Mouse (Mus musculus): ENCODE measurements around the gene Nol4l. TPM values are rescaled to one million over a fixed set of nuclear protein-coding genes. Genes with fewer than 3 reads are reported as not detected.

Gene Nol4l
- total RNA-seq, 2 experiments from 2014 or later: 44.0 to 55.2 TPM

DNA sequence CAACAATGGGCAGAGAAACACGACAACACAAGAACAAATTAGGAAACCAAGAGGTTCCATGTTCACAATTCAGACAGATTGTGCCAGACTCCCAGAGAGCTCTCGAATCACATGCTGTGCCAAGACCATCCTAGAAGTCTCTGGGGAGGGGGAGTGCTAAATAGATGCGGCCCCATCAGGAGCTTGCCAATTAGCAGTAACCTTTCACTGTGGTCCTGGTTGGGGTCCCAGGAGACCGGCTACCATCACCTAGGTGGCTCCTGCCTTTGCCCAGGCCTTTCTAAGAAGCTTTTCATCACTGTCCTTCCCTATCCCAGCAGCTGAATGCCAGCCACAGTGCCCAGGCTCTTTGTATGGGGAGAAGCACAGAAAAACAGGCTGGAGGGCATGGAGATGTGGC lies 45.7 kb downstream of the Nol4l start:
- DNase-seq (ENCODE audit: low spot score in 2 of 2): no peak

DNA sequence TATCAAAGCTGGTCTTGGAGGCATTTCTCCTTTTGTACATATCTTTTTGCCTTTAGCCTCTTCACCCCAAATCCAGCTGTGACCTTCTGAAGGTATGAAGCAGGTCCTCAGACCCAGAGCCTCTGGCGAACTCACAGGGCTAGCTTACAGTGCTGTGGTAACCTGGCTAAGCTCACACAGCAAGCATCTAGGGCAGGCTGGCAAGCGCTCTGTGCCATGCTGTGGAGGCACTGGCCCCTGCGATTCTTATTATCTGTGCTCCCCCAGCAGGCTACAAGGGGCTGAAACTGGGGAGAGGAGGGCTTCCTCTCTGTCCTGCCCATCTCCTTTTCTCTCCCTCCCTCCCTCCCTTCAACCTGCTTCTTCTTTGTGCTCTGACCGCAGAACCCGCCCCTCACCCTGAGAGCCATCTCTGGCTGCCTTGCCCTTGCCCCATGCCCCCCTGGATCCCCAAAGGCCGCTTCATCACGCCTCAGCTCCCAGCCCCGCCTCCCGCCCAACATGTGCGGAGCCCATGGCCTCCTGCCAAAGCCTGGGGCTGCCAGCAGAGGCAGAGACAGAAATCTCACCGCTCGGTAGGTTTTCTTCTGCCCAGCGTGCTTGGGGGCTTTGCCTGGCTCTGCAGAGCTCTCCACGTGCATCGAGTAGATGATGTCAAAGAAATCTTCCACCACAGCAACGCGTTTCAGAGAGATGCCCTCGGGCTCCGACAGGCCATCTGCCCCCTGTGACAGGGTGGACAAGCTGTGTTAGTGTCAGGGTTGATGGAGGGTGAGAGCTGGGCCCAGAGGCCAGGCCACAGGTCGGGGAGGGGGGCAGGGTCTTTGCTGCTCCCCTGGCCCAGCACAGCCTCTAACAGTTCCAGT lies 46.4 kb downstream of the Nol4l start:
- DNase-seq (ENCODE audit: low spot score in 2 of 2): peak; percentile 71

DNA sequence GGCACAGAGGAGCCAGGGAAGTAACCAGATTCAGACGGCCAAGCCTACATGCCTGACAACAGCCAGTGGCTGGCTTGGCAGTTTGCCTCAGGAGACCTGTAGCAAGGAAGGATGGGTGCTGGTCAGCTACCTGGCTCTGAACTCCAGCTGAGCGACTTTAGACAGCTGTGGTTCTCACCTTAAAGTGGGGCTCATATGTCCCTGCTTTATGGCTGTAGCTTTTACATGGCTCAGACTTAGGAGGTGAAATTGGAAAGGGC lies 48.0 kb downstream of the Nol4l start:
- no peak for DNase-seq (ENCODE audit: low spot score in 2 of 2)

DNA sequence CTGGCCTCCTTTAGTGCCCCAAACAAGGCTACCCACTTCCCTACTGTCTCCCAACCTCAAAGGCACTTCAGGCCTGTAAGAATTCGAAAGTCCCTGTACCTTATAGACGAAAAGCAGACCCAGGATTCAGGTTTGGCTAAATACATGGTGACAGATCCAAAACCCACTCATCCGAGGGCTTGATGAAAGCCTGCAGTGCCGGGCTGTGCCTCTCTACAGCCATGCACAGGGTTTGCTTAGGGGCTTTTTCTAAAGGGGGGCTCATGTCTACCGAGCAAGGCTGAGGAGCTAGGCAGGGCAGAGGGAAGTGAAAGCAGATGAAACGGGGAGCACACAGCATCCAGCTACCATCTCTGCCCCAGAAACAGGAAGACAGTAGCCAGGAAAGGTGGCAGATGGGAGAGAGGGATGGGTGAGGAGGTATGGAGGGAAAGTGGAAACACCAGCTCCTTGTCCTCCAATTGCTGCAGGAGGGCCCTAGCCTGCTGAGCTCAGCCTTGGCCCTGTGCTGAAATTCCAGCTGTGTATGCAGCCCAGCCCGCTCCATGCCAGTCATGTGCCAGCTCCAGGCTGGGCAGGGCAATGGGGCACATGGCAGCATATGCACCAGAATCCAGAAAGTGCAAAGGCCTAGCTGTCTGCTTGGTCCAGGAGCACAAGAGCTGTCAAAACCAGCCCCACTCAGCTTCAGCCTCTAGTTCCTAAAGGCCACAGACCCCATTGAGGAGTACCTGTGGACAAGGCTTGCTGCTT lies 48.5 kb downstream of the Nol4l start:
- DNase-seq (ENCODE audit: low spot score in 2 of 2): no peak

DNA sequence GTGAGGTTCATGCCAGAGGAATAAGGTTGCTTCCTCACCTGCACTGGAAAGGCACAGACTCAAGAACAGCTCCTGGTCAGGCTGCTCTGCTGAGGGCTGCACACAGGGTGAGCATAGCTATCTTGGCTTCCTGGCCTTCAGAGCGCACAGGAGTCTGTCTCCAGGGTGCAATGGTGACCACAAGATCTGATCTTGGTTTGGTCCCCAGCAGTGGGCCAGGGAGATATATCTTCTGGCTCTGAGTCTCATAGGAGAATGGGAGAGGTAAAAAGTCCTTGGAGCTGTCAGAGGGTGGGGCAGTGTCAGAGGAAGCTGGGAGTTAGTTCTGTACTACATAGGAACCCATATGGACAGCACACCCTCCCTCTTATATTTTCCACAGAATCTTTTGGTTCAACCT lies 50.3 kb downstream of the Nol4l start:
- DNase-seq (ENCODE audit: low spot score in 2 of 2): no peak

DNA sequence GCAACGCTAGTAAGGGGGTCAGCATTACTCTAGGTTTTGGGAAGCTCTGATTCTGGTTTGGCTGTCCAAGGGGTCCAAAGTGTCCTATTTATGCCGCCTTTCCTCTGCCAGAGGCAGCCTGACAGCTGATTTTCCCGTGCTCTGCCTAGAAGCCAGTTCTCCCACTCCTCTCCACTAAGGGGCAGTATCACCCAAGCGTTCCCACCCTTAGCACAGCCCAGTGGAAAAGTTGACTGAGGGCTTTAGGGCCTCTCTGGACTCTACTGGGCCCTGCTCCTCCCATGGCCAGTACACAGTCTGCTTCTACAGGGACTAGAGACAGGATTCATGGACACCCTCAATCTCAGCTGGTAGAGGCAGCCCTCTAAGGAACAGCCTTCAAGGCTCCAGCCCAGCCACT lies 51.2 kb downstream of the Nol4l start:
- DNase-seq (ENCODE audit: low spot score in 2 of 2): peak; percentile 72 to 74

DNA sequence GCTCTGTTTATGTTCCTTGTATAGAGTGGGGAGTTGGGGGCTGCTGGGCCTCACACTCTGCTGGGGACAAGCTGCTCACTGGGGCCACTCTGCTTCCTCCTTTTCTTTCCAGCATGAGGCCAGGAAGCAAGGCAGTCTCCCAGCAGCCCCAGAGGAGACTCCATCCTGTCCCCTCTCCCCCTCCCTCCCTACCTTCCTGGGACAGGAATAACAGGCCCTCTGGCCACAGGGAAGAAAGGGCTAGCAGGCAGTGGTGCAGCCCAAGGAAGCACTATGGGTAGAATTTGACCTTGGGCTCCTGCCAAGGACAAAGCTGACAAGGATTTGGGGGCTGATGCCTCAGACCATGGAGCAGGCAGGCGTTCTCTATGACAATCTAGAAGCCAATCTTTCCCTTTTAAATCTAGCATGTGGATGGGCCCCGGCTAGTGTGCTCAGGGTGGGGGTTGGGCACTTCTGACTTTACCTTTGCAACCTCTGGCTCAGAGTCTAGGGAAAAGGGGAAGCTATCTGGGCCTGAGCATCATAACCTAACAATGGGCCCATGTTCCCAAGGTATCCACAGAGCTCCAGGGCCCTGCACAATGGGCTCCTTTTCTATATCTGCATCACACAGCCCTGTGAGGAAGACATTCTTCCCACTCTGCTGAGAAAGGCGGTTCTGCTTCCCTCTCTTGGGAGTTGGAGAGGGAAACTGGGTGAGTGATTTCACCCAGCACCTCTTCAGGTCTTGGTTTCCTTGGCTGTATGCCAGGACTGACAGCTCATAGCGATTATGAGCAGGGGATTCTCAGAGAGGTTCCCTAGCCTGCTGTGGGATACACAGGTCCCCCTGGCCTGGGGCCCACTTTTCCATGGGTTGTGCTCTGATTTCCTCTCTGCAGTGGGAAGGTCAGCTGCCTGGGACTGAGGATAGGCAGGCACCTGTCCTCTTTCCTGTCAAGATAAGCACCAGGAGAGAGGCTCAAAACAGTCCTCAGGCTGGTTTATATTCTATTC lies 54.4 kb downstream of the Nol4l start:
- peak in 1 of 2 experiments; percentile 39 for DNase-seq (ENCODE audit: low spot score in 2 of 2)

DNA sequence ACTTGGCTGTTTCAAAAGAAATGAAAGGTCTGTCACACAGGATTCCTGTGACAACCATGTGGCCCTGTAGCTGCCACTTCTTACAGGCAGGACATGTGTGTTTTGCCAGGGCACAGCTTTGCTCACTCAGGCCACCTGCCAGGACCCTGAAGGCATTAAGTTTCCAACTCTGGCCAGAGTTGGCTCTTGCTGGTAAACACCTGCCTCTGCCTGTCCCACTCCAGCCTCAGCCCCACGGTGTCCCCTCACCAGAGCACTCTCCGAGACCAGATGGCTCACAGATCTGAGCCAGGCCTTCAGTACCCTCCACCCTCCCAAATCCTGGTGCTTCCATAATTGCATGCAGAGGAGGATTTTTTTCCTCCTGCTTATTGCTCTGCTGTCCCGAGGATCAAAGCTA lies 58.8 kb downstream of the Nol4l start:
- DNase-seq (ENCODE audit: low spot score in 2 of 2): no peak

DNA sequence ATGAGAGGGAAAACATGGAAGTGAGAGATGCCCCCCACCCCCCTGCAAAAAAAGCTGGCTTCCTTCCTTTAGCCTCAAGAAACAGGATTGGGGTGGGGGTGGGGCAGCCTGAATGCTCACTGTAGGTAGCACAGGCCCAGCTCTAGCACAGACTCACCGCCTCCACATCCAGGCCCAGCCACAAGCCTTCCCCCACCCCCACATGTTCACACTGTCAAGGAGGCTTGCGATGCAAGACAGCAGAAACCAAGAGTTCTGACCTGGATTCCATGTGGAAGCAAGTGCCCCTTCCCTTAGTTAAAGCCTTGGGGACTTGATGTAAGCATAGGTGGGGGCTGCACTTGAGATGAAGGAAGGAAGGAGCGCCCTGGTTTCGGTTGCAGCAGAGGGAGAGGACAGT lies 60.0 kb downstream of the Nol4l start:
- peak in 1 of 2 experiments; percentile 52 for DNase-seq (ENCODE audit: low spot score in 2 of 2)

DNA sequence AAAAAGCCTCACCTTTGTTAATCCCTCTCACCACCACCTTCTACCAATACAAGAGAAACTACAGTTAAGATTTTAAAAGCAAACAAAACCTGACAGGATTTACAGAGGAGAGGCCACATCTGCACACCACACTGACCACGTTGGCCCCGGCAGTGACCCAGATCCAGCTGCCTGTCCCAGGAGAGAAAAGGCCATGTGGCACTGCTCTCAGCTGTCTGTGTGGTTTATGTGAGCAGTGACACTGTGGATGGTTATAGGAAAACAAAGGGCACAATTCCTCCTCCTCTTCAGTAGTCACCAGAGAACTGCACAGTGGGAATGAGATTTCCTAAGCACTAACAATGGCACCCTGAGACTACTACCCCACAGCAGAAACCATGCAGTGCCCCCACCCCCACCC lies 60.5 kb downstream of the Nol4l start:
- no peak for DNase-seq (ENCODE audit: low spot score in 2 of 2)

DNA sequence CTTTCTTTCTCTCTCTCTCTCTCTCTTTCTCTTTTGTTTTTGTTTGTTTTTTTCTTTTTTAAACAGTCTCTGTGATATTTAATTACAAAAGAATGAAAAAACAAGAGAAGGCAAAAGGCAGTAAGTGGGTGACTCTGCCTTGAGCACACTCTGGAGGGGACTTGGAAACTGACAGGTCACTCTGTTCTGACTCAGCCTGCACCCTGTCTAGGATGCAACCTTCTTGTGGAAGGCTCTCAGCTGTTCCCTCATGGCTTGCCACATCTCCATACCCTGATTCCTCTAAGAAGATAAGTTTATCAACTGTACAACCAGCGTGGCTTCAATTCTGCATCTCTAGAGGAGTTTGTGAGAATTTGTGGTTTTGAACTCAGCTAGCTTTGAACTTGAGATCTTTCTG lies 62.4 kb downstream of the Nol4l start:
- no peak for DNase-seq (ENCODE audit: low spot score in 2 of 2)

DNA sequence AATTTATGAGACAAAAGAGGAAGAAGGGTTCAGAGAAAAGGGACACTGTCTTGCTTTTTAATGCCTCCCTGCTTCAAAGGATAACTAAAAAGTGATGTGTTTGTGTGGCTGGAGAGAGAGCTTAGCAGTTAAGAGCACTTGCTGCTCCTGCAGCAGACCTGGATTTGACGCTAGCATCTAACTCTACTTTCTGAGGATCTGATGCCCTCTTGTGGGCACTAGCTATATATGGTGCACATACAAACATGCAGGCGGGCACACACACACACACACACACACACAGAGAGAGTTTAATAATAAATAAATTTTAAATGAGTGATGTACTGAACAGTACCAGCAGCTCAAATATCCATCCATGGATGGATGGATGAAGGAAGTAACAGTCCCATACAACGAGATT lies 66.5 kb downstream of the Nol4l start:
- no peak for DNase-seq (ENCODE audit: low spot score in 2 of 2)

DNA sequence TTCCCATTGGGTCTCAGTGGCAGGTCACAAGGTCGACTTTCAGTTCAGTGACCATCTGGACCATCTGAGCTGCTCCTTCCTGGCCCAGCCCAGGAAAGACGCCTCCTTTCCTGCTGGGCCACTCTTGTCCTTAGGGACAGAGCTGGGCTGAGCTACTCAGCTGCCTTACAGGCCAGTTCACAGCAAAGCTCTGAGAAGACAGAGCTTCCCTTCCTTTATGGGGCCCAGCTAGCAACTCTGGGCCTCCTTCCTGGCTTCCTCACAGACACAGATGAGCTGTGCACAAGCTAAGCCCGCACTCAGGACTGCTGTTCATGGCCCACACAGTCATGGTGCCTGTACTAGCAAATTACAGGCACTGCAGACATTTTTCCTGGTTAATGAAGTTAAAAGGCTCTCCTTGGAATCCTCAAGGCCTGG lies 71.7 kb downstream of the Nol4l start:
- DNase-seq (ENCODE audit: low spot score in 2 of 2): no peak

DNA sequence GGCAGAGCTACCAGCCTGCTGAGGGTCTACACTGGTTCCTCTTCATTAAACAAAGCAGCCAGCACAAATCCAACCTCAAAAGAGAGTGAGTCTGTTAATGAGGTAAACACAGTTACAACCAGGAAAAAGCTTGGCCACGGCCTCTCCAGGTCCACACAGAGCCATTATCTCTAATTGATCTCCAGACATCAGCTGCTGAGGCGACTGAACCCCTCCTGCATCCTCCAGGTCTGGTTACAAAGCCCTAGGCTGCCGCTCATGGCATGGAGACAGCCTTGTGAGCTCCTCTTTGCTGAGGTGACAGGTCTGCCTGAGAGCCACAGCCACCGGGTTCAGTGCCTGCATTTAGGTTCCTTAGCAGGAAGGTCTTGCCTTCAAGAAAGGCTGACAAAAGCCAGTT lies 72.3 kb downstream of the Nol4l start:
- DNase-seq (ENCODE audit: low spot score in 2 of 2): no peak

DNA sequence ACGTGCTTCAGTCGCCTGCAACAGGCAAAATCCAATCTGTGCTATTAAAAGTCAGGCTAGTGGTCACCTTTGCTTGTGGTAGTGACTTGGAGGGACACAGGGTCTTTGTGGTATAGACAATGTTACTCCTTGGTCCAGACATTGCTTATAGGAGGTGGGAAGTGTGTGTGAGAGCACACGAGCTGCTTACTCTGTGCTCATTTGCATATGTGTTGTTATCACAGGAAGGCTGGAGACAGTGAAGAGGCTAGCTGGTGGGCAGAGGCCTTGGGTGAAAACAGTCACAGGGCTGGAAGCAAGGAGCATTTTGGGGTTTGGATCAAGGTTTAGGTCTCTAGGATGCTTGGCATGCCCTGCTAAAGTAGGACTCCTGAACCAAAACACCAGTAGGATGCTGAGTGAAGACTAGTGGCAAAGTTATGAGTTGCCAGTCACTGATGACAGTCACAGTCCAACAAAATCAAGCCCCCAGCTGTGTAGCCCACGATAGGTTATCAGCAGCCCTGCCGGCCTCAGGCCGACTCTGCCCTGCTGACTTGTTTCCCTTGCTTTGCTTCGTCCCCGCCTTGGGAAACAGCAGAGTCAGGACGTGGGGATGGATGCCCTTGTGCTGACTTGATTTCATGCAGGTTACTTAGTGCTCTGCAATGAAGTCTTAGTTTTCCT lies 74.8 kb downstream of the Nol4l start:
- no peak for DNase-seq (ENCODE audit: low spot score in 2 of 2)

DNA sequence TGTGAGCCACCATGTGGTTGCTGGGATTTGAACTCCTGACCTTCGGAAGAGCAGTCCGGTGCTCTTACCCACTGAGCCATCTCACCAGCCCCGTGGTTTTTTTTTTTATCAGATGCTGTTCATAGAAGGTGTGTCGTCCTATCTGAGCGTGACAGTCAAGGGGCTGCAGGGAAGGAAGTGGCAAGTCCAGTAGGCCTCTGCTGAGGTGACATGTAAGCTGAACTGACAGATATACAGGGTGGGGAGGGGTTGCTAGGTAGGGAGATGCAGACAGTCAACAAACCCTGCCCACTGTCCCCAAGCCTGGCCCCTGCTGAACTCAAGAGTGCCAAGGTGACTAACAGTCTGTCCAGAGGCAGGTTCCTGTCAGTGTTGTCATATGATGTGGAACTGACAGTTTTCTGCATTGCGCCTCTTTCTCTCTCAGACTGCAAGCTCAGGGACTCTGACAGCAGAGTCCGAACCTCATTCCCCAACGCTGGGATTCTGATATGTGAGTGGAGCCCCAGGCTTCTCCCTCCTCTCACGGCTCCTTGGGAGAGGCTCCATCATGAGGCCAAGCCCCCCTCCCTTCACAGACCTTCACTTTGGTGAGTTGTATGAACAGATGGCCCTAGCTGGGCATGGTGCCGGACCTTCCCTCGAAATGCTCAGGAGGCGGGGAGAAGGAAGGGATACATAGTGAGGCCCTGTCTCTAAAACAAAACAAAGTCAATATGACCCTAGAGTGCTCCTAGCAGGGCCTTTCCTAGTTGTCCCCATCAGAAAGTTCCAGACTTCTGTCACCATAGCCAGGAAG lies 75.6 kb downstream of the Nol4l start:
- no peak for DNase-seq (ENCODE audit: low spot score in 2 of 2)

DNA sequence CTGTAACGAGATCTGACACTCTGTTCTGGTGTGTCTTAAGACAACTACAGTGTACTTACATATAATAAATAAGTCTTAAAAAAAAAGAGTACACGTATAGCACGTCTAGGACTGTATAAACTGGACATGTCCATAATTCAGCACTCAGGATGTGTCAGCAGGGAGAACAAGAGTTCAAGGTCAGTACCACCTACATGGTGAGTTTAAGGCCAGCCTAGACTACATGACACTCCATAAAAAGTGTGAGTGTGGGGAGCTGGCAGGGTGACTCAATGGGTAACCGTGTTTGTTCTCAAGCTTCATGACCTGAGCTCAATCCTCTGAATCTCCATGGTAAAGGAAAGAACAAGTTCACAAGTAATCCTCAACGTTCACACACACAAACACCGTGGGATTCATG lies 81.3 kb downstream of the Nol4l start:
- DNase-seq (ENCODE audit: low spot score in 2 of 2): no peak

DNA sequence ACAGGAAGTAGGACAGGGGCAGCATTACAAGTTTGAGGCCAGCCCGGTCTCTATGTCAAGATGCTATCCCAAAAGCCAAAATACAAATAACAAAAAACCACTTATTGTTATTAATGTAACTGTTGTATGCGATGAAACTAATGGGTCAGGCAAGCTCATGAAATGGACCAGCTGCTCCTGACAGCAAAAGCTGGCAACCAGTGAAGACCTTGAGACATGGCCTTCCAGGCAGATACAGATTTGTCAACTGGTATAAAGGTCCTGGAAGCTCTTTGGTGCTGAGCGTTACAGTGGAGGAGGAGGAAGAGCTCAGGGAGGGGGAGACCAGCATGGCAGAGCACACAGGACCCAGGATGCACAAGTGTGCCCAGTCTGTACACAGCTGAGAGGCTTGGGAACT lies 82.1 kb downstream of the Nol4l start:
- DNase-seq (ENCODE audit: low spot score in 2 of 2): no peak

DNA sequence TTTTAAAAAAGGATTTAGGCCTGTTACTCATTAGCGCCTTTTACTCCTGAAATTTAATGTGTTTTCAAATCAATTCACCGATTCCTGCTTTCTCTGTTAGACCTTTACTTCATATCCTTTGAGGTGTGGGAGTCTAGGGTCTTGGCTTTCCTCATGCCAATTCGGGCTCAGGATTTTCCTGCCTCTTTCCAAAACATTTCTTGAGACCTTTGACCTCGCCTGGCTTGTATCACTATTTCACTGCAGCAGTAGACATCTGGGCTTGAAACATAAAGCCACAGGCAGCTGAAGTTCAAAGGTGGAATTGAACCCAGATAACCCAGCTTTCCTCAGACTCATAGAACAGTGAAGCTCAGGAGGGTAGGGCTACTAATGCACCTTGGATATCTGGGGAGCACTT lies 83.3 kb downstream of the Nol4l start:
- no peak for DNase-seq (ENCODE audit: low spot score in 2 of 2)

DNA sequence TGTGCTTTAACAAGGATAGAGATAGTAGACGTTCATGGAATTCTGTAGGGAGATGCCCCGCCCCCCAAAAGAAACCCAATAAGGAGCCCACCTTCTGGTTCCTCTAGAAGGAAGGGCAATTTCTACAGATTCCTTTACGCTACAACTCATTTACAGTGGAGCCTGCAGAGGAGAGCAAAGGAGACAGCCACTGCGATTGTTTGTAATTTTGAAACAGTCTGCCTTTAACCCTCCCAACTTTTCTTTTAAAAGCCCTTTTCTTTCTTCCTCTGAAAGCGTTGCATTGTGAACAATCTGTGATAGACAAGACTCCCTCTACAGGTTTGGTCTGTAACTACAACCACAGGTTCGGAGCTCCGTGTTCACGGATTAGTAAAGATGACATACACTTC lies 83.8 kb downstream of the Nol4l start:
- peak; percentile 48 to 62 for DNase-seq (ENCODE audit: low spot score in 2 of 2)

Measured in left cerebral cortex, adult 18-20 months (tissue).